Mouse (Mus musculus) kidney, embryonic 14.5 days (tissue): Measurements from ENCODE around the gene Rasgrp2. TPM values are rescaled to one million over a fixed set of nuclear protein-coding genes. Genes with fewer than 3 reads are reported as not detected.

Experiments used
- ATAC-seq: fragments of 200-750 bp; cut with Nextera tagmentation; 2 replicates; pipeline ENCODE4 v1.8.0; 2017; ENCODE audit warnings: moderate number of reproducible peaks, mild to moderate bottlenecking, moderate TSS enrichment, moderate library complexity; ENCODE audit not compliant: low FRiP score, low TSS enrichment
- H3K27ac ChIP-seq: fragments of 300-500 bp; sonication (generic); 2 replicates; pipeline ENCODE4 v1.5.1; 2014; ENCODE audit warnings: low read depth, mild to moderate bottlenecking, low read length, moderate library complexity, mixed read lengths
- H3K27me3 ChIP-seq: fragments of 300-500 bp; sonication (generic); 2 replicates; pipeline ENCODE4 v1.6.1; 2014; ENCODE audit warnings: mild to moderate bottlenecking, low read length; ENCODE audit not compliant: control insufficient read depth, insufficient read depth
- H3K36me3 ChIP-seq: fragments of 300-500 bp; sonication (generic); 2 replicates; pipeline ENCODE4 v1.6.1; 2014; ENCODE audit warnings: low read length, mixed read lengths; ENCODE audit not compliant: control insufficient read depth, insufficient read depth
- H3K4me1 ChIP-seq: fragments of 300-500 bp; sonication (generic); 2 replicates; pipeline ENCODE4 v1.6.1; 2014; ENCODE audit warnings: low read length, mixed read lengths; ENCODE audit not compliant: control insufficient read depth, insufficient read depth
- H3K4me2 ChIP-seq: fragments of 300-500 bp; sonication (generic); replicated peaks from 2 replicates; pipeline ENCODE4 v1.6.1; 2014; ENCODE audit warnings: low read depth, mild to moderate bottlenecking, low read length
- H3K4me3 ChIP-seq: fragments of 300-500 bp; sonication (generic); 2 replicates; pipeline ENCODE4 v1.5.1; 2014; ENCODE audit warnings: mild to moderate bottlenecking, low read length
- H3K9ac ChIP-seq: fragments of 300-500 bp; sonication (generic); 2 replicates; pipeline ENCODE4 v1.6.1; 2014; ENCODE audit warnings: low read depth, mild to moderate bottlenecking, low read length, moderate library complexity
- H3K9me3 ChIP-seq: fragments of 300-500 bp; sonication (generic); 2 replicates; pipeline ENCODE4 v1.6.1; 2016; ENCODE audit warnings: low read length; ENCODE audit not compliant: control insufficient read depth
- WGBS: fragments of 180-500 bp; shearing (Covaris S2); extraction: QIAGEN DNeasy Blood & Tissue Kit; methylation state at CpG from one replicate; pipeline ENCODE4 v1.1.7; 2014; 5-methylcytosine and 5-hydroxymethylcytosine counted together
- polyA plus RNA-seq: library from polyadenylated mRNA; unstranded; fragments of >200 nt; fragmentation: Nextera tagmentation; extraction: Ambion mirVana; gene quantifications from 2 replicates; pipeline ENCODE4 v1.2.1, GENCODE M21; 2014

Rasgrp2 gene
- polyA plus RNA-seq, 1 experiment from 2014 or later, result 77.1 TPM

DNA sequence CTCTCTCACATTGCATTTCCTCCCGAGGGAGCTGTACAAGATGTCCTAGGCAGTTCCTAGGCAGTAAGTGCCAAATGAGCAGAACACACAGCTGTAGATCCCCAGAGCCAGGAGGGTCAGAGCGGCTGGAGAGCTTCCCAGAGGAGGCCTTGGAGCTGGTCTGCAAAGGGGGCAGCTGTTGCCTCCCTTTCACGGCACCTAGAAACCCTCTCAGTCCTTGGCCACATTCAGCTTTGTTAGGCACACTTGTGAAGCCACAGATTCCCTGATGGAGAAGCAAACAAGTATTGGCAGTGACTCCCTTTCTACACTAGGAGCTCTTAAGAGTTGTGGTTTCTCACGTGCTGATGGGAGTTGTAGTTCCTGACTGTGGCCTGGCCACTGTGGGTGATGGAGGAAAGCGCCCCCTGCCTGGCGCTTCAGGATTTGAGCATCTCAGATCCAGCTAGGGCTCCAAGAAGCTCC lies 52.9 kb downstream of the Rasgrp2 start:
- H3K4me1 ChIP-seq, result peaks cover 4% of the 10 kb centered on the region
- no peak overlapping the region for H3K4me2 ChIP-seq
- ATAC-seq, result peak; percentile 81
- 33% methylated on average over 6 of the region's 6 CpGs for WGBS
- no peaks in the 10 kb centered on the region for H3K36me3 ChIP-seq
- no peak overlapping the region for H3K4me3 ChIP-seq
- H3K9ac ChIP-seq, result no peak overlapping the region
- no peaks in the 10 kb centered on the region for H3K27me3 ChIP-seq
- no peaks in the 10 kb centered on the region for H3K9me3 ChIP-seq
- H3K27ac ChIP-seq, result no peak overlapping the region

GRCm38 (mm10) chr19:6452672-6453310 lies 53.7 kb downstream of the Rasgrp2 start:
- no peak overlapping the region for H3K9ac ChIP-seq
- no peaks in the 10 kb centered on the region for H3K36me3 ChIP-seq
- no peak overlapping the region for H3K4me2 ChIP-seq
- no peak overlapping the region for H3K4me3 ChIP-seq
- peaks cover 1% of the 10 kb centered on the region; the same call in 1 of the 2 replicates for H3K4me1 ChIP-seq
- no peak overlapping the region for H3K27ac ChIP-seq
- WGBS, result 60% methylated on average over 9 of the region's 9 CpGs
- H3K27me3 ChIP-seq, result no peaks in the 10 kb centered on the region
- no peak for ATAC-seq
- no peaks in the 10 kb centered on the region for H3K9me3 ChIP-seq

DNA sequence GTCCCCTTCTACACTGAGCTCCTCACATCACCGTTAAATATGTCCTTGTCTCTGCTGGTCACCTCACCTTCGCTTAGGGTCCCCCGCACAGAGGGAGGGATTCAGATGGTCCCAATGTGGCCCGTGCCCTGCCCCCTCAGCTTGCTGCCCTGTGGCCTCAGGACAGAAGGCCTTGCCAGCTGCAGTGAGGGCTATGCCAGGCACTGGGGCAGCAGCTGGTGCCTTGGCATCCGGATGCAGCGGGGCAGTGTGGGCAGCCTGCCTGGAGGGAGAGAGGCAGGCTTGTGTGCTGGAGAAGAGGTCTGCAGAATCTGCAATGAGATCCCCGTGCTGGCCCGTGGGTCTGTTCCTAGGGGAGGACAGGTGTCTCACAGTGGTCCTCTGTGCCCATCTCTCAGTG lies 54.2 kb downstream of the Rasgrp2 start:
- WGBS, result 86% methylated on average over 8 of the region's 8 CpGs
- H3K4me3 ChIP-seq, result no peak overlapping the region
- H3K27ac ChIP-seq, result no peak overlapping the region
- H3K9me3 ChIP-seq, result no peaks in the 10 kb centered on the region
- H3K36me3 ChIP-seq, result no peaks in the 10 kb centered on the region
- ATAC-seq, result no peak
- no peaks in the 10 kb centered on the region for H3K4me1 ChIP-seq
- H3K9ac ChIP-seq, result no peak overlapping the region
- H3K4me2 ChIP-seq, result no peak overlapping the region
- H3K27me3 ChIP-seq, result no peaks in the 10 kb centered on the region

GRCm38 (mm10) chr19:6454041-6454720 lies 55.0 kb downstream of the Rasgrp2 start:
- no peak overlapping the region for H3K9ac ChIP-seq
- H3K27ac ChIP-seq, result no peak overlapping the region
- no peak overlapping the region for H3K4me3 ChIP-seq
- H3K27me3 ChIP-seq, result no peaks in the 10 kb centered on the region
- no peaks in the 10 kb centered on the region for H3K36me3 ChIP-seq
- WGBS, result 77% methylated on average over 10 of the region's 10 CpGs
- no peaks in the 10 kb centered on the region for H3K4me1 ChIP-seq
- no peak for ATAC-seq
- H3K9me3 ChIP-seq, result no peaks in the 10 kb centered on the region
- no peak overlapping the region for H3K4me2 ChIP-seq

GRCm38 (mm10) chr19:6459504-6459903 lies 60.4 kb downstream of the Rasgrp2 start:
- Histone ChIP-seq H3K4me1 (peaks cover 6% of the 10 kb centered on the region; the same call in 1 of the 2 replicates), H3K9ac (no peak overlapping the region), H3K27ac (no peak overlapping the region), H3K4me3 (no peak overlapping the region), H3K9me3 (no peaks in the 10 kb centered on the region), H3K4me2 (no peak overlapping the region), H3K27me3 (no peaks in the 10 kb centered on the region), H3K36me3 (no peaks in the 10 kb centered on the region)
- WGBS, result 83% methylated on average over 6 of the region's 6 CpGs
- no peak for ATAC-seq

DNA sequence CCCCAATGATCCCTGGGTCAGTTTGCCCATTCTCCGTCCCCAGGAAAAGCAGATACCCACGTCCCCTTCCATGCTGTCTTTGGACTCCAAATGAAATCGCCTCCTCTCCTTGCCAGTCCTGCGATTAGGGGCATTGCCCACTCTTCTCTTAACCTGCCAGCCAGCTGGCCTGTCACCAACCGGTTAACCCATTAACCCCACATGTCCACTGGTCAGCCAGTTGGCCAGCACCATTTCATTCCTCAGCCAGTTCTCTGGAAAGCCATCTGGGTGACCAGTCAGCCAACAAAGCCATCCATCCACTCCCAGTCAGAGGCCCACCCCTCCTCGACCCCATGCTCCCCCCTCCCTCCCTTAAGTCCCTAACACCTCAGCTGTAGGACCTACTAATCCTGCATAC lies 63.7 kb downstream of the Rasgrp2 start:
- 48% methylated on average over 6 of the region's 6 CpGs for WGBS
- no peak overlapping the region for H3K4me3 ChIP-seq
- ATAC-seq, result no peak

GRCm38 (mm10) chr19:6464306-6465071 lies 65.3 kb downstream of the Rasgrp2 start:
- Histone ChIP-seq H3K9ac (no peak overlapping the region), H3K27ac (no peak overlapping the region), H3K9me3 (no peaks in the 10 kb centered on the region; the same call in 1 of the 2 replicates), H3K4me1 (peaks cover 16% of the 10 kb centered on the region; the same call in 1 of the 2 replicates), H3K27me3 (no peaks in the 10 kb centered on the region), H3K4me2 (no peak overlapping the region), H3K4me3 (no peak overlapping the region), H3K36me3 (no peaks in the 10 kb centered on the region)
- WGBS, result 38% methylated on average over 10 of the region's 10 CpGs
- peak; percentile 32; the same call in 1 of the 2 replicates for ATAC-seq

More for the DNA sequence above, 63.7 kb downstream of the Rasgrp2 start:
- Histone ChIP-seq H3K27me3 (no peaks in the 10 kb centered on the region), H3K36me3 (no peaks in the 10 kb centered on the region), H3K9ac (no peak overlapping the region), H3K9me3 (no peaks in the 10 kb centered on the region; the same call in 1 of the 2 replicates), H3K4me1 (peaks cover 16% of the 10 kb centered on the region; the same call in 1 of the 2 replicates), H3K4me2 (no peak overlapping the region), H3K27ac (no peak overlapping the region)
